Comparison of ENCODE assay signal across 19 mouse cellular contexts in the genomic region with DNA sequence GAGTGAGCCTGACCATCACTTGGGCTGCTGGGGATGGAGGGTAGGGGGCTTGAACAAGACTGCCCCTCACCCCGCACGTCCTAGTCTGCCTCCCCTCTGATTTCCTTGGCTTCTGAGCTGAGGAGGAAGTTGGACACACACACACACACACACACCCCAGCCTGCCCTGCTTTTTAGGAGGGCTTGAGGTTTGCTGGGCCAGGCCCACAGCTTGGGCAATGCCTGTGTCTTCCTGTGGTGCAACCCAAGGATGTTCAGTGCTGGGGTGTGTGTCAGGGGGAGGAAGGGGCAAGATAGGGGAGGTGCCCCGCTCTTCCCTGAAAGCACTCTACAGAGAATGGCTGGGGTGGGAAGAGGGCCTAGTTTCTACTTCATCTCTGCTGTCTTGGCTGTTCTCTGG. TPM values are rescaled to one million over a fixed set of nuclear protein-coding genes. Genes with fewer than 3 reads are reported as not detected.
DNase-seq lines count a peak whose midpoint lies in the region; ATAC-seq and TF ChIP-seq lines count a peak whose summit lies in the region.
"Had no signal": no experiment of that assay in that cellular context is flagged by ENCODE, and none has a peak within 500 bp of the region (broad histone marks: within the 10 kb centered on the region; RNA-seq: fewer than 3 reads in every experiment).

No protein-coding gene starts in this region.

- no peak overlapping the region for H3K9ac ChIP-seq in lung, postnatal 0 days (replicated peaks; ENCODE audit: low read depth)
- no peak overlapping the region for H3K9ac ChIP-seq in kidney, embryonic 16.5 days (replicated peaks; ENCODE audit: low read length)
- H3K9ac ChIP-seq: forebrain, embryonic 15.5 days; hindbrain, embryonic 12.5 days; liver, embryonic 15.5 days had no signal

- no peak for TF ChIP-seq POLR2A in cortical plate, adult 2 months (IDR thresholded peaks at IDR 0.05; ENCODE audit: extremely low read depth, insufficient read depth, low read length)

- TF ChIP-seq CTCF in lung, postnatal 0 days (IDR thresholded peaks at IDR 0.05): no peak
- no peak for TF ChIP-seq CTCF in cortical plate, adult 2 months (IDR thresholded peaks at IDR 0.05; ENCODE audit: extremely low read depth, insufficient read depth, low read length)

- peak; percentile 95 for DNase-seq in heart, adult 11 months
- DNase-seq in heart, postnatal 4 days: no peak
- DNase-seq in lung, postnatal 0 days (ENCODE audit: low spot score): peak; percentile 53
- no peak for DNase-seq in lung, postnatal 25 days (ENCODE audit: low spot score)
- no peak for DNase-seq in right cerebral cortex, postnatal 4 days
- DNase-seq: cerebellum, adult 11-12 months; gastrocnemius, postnatal 10 days; kidney, postnatal 14 days; right cerebral cortex, postnatal 14 days; thymus, adult 18-20 months had no signal

- no peak overlapping the region for H3K27ac ChIP-seq in lung, postnatal 0 days (ENCODE audit: low read length)
- 0 out of 2 replicates have a peak overlapping the region, but pooled peaks have one; percentile 17 for H3K27ac ChIP-seq in cortical plate, adult 2 months (ENCODE audit: insufficient read depth, low read length)
- H3K27ac ChIP-seq in kidney, embryonic 16.5 days (ENCODE audit: low read length): no peak overlapping the region
- H3K27ac ChIP-seq: forebrain, embryonic 15.5 days; hindbrain, embryonic 12.5 days; liver, embryonic 15.5 days had no signal

- no peaks in the 10 kb centered on the region for H3K36me3 ChIP-seq in lung, postnatal 0 days (ENCODE audit: insufficient read depth, low read length)
- H3K36me3 ChIP-seq in kidney, embryonic 16.5 days (ENCODE audit: insufficient read depth, low read length): no peaks in the 10 kb centered on the region
- H3K36me3 ChIP-seq: forebrain, embryonic 15.5 days; hindbrain, embryonic 12.5 days; liver, embryonic 15.5 days had no signal

- WGBS in lung, postnatal 0 days: 64% methylated on average over 3 of the region's 3 CpGs
- 79% methylated on average over 3 of the region's 3 CpGs for WGBS in kidney, embryonic 16.5 days

- H3K9me3 ChIP-seq in lung, postnatal 0 days (ENCODE audit: low read length): no peaks in the 10 kb centered on the region
- no peaks in the 10 kb centered on the region for H3K9me3 ChIP-seq in kidney, embryonic 16.5 days (ENCODE audit: low read length)
- H3K9me3 ChIP-seq: forebrain, embryonic 15.5 days; hindbrain, embryonic 12.5 days; liver, embryonic 15.5 days had no signal

- no peak for TF ChIP-seq EP300 in lung, postnatal 0 days (IDR thresholded peaks at IDR 0.05)

- no peaks in the 10 kb centered on the region for H3K27me3 ChIP-seq in lung, postnatal 0 days (replicated peaks; ENCODE audit: insufficient read depth, low read length)
- no peaks in the 10 kb centered on the region for H3K27me3 ChIP-seq in kidney, embryonic 16.5 days (ENCODE audit: insufficient read depth, low read length)
- H3K27me3 ChIP-seq: liver, embryonic 15.5 days had no signal

- H3K4me1 ChIP-seq in lung, postnatal 0 days (ENCODE audit: insufficient read depth, low read depth, low read length): peaks cover 13% of the 10 kb centered on the region
- H3K4me1 ChIP-seq in cortical plate, adult 2 months (ENCODE audit: control insufficient read depth, insufficient read depth, low read length): no peaks in the 10 kb centered on the region
- peaks cover 19% of the 10 kb centered on the region for H3K4me1 ChIP-seq in kidney, embryonic 16.5 days (ENCODE audit: insufficient read depth, low read length)

- H3K4me3 ChIP-seq in lung, postnatal 0 days (ENCODE audit: low read depth, low read length): no peak overlapping the region
- no peak overlapping the region for H3K4me3 ChIP-seq in cortical plate, adult 2 months (ENCODE audit: insufficient read depth, low read length)
- H3K4me3 ChIP-seq in kidney, embryonic 16.5 days (ENCODE audit: low read length): no peak overlapping the region
- H3K4me3 ChIP-seq: forebrain, embryonic 15.5 days; hindbrain, embryonic 12.5 days; liver, embryonic 15.5 days had no signal

- ATAC-seq in lung, postnatal 0 days: no peak
- ATAC-seq in megakaryocyte progenitor cell, adult 5-6 weeks (replicated peaks; ENCODE audit: poor library complexity): peak; percentile 71
- ATAC-seq in kidney, embryonic 16.5 days (ENCODE audit: low FRiP score, low TSS enrichment): no peak
- ATAC-seq: forebrain, embryonic 15.5 days; intestine, postnatal 0 days had no signal

- H3K4me2 ChIP-seq in lung, postnatal 0 days (replicated peaks; ENCODE audit: low read depth, low read length): no peak overlapping the region
- no peak overlapping the region for H3K4me2 ChIP-seq in kidney, embryonic 16.5 days (replicated peaks; ENCODE audit: low read depth, low read length)
- H3K4me2 ChIP-seq: forebrain, embryonic 15.5 days; heart, embryonic 11.5 days; hindbrain, embryonic 12.5 days; liver, embryonic 15.5 days had no signal

RNA-seq across cellular contexts. Expression of a gene that starts 2.5 kb away (rescaled TPM):
- 10 to 100 TPM; 11.1 to 15.0 TPM for total RNA-seq in heart, postnatal 4 days (2021)
- 13.7 and 19.7 TPM in 2 replicates for polyA plus RNA-seq in lung, postnatal 0 days (2015; fragmentation: Nextera tagmentation; extraction: Ambion mirVana)
- polyA plus RNA-seq in cortical plate, adult 2 months (2012; rRNA removed): 37.6 and 41.4 TPM in 2 replicates
- 43.4 and 55.3 TPM in 2 replicates for total RNA-seq in megakaryocyte progenitor cell, adult 5-6 weeks (2015)
- total RNA-seq in megakaryocyte progenitor cell, adult 5-6 weeks (2017): 119 and 123 TPM in 2 replicates
- 3.9 and 4.2 TPM in 2 replicates for polyA plus RNA-seq in kidney, embryonic 16.5 days (2015; fragmentation: Nextera tagmentation; extraction: Ambion mirVana)

RNA-seq across cellular contexts. Expression of a gene that starts 55.4 kb away (rescaled TPM):
- total RNA-seq in heart, postnatal 4 days (2021): not detected
- 2.3 and 3.2 TPM in 2 replicates for polyA plus RNA-seq in lung, postnatal 0 days (2015; fragmentation: Nextera tagmentation; extraction: Ambion mirVana)
- 0.72 and 2.6 TPM in 2 replicates for polyA plus RNA-seq in cortical plate, adult 2 months (2012; rRNA removed)
- total RNA-seq in megakaryocyte progenitor cell, adult 5-6 weeks (2015): 0.29 TPM in 1 of 2 replicates, not detected in the other
- not detected in 2 replicates for total RNA-seq in megakaryocyte progenitor cell, adult 5-6 weeks (2017)
- polyA plus RNA-seq in kidney, embryonic 16.5 days (2015; fragmentation: Nextera tagmentation; extraction: Ambion mirVana): 0.40 and 0.81 TPM in 2 replicates
- total RNA-seq: gastrocnemius, postnatal 10 days; left cerebral cortex, postnatal 36 days had no signal

Comparison
In these comparisons a context has a peak if more than half of its experiments do, and no peak if none do; other contexts are left out.
1. DNase-seq: peak in heart, adult 11 months (single experiment) and lung, postnatal 0 days (single experiment); none in heart, postnatal 4 days (single experiment), lung, postnatal 25 days (single experiment) and right cerebral cortex, postnatal 4 days (single experiment).